Mouse (Mus musculus): Measurements from ENCODE around the gene Dhdh. TPM values are rescaled to one million over a fixed set of nuclear protein-coding genes. Genes with fewer than 3 reads are reported as not detected.

Gene Dhdh
- total RNA-seq, 2 experiments from 2014 or later: 20.2 to 31.1 TPM

Other genes starting within 250 kb of the Dhdh start
Only the 30 nearest of the 36 such genes appear.
- not detected in 2 replicates for gene Slc6a21, start 211.3 kb downstream of the Dhdh start, total RNA-seq (2014; fragmentation: Nextera tagmentation)
- not detected in 2 replicates for gene Slc6a21, start 211.3 kb downstream of the Dhdh start, total RNA-seq (2017)
- gene Trpm4, start 155.0 kb downstream of the Dhdh start, total RNA-seq (2014; fragmentation: Nextera tagmentation): 5.4 and 6.3 TPM in 2 replicates
- gene Trpm4, start 155.0 kb downstream of the Dhdh start, total RNA-seq (2017): 2.4 and 3.9 TPM in 2 replicates
- gene Hrc, start 153.5 kb downstream of the Dhdh start, total RNA-seq (2014; fragmentation: Nextera tagmentation): not detected in 2 replicates
- gene Hrc, start 153.5 kb downstream of the Dhdh start, total RNA-seq (2017): not detected in 2 replicates
- 1.2 TPM in 1 of 2 replicates, not detected in the other for gene Ppfia3, start 121.8 kb downstream of the Dhdh start, total RNA-seq (2014; fragmentation: Nextera tagmentation)
- gene Ppfia3, start 121.8 kb downstream of the Dhdh start, total RNA-seq (2017): not detected in 2 replicates
- gene Lin7b, start 118.2 kb downstream of the Dhdh start, total RNA-seq (2014; fragmentation: Nextera tagmentation): not detected in 2 replicates
- gene Lin7b, start 118.2 kb downstream of the Dhdh start, total RNA-seq (2017): 1.9 TPM in 1 of 2 replicates, not detected in the other
- 259 and 270 TPM in 2 replicates for gene Snrnp70, start 93.1 kb downstream of the Dhdh start, total RNA-seq (2014; fragmentation: Nextera tagmentation)
- gene Snrnp70, start 93.1 kb downstream of the Dhdh start, total RNA-seq (2017): 374 and 382 TPM in 2 replicates
- not detected in 2 replicates for gene Kcna7, start 83.2 kb downstream of the Dhdh start, total RNA-seq (2014; fragmentation: Nextera tagmentation)
- gene Kcna7, start 83.2 kb downstream of the Dhdh start, total RNA-seq (2017): not detected in 2 replicates
- gene Ntf5, start 75.1 kb downstream of the Dhdh start, total RNA-seq (2014; fragmentation: Nextera tagmentation): not detected in 2 replicates
- gene Ntf5, start 75.1 kb downstream of the Dhdh start, total RNA-seq (2017): not detected in 2 replicates
- not detected in 2 replicates for gene Lhb, start 68.0 kb downstream of the Dhdh start, total RNA-seq (2014; fragmentation: Nextera tagmentation)
- gene Lhb, start 68.0 kb downstream of the Dhdh start, total RNA-seq (2017): not detected in 2 replicates
- 27.1 and 32.4 TPM in 2 replicates for gene Gys1, start 54.0 kb downstream of the Dhdh start, total RNA-seq (2014; fragmentation: Nextera tagmentation)
- 20.3 and 21.3 TPM in 2 replicates for gene Gys1, start 54.0 kb downstream of the Dhdh start, total RNA-seq (2017)
- 90.0 and 147 TPM in 2 replicates for gene Ruvbl2, start 50.7 kb downstream of the Dhdh start, total RNA-seq (2014; fragmentation: Nextera tagmentation)
- 191 and 250 TPM in 2 replicates for gene Ruvbl2, start 50.7 kb downstream of the Dhdh start, total RNA-seq (2017)
- 1,113 and 1,886 TPM in 2 replicates for gene Ftl1, start 28.9 kb downstream of the Dhdh start, total RNA-seq (2014; fragmentation: Nextera tagmentation)
- gene Ftl1, start 28.9 kb downstream of the Dhdh start, total RNA-seq (2017): 1,040 and 1,064 TPM in 2 replicates
- gene Bax, start 21.9 kb downstream of the Dhdh start, total RNA-seq (2014; fragmentation: Nextera tagmentation): 39.3 and 51.9 TPM in 2 replicates
- gene Bax, start 21.9 kb downstream of the Dhdh start, total RNA-seq (2017): 28.7 and 34.2 TPM in 2 replicates
- not detected in 2 replicates for gene Tulp2, start 6.9 kb downstream of the Dhdh start, total RNA-seq (2014; fragmentation: Nextera tagmentation)
- not detected in 2 replicates for gene Tulp2, start 6.9 kb downstream of the Dhdh start, total RNA-seq (2017)
- gene Gm45808, start 2.0 kb downstream of the Dhdh start, total RNA-seq (2014; fragmentation: Nextera tagmentation): not detected in 2 replicates
- gene Gm45808, start 2.0 kb downstream of the Dhdh start, total RNA-seq (2017): not detected in 2 replicates
- gene Nucb1, start 21.6 kb upstream of the Dhdh start, total RNA-seq (2014; fragmentation: Nextera tagmentation): 184 and 207 TPM in 2 replicates
- gene Nucb1, start 21.6 kb upstream of the Dhdh start, total RNA-seq (2017): 316 and 398 TPM in 2 replicates
- gene Ppp1r15a, start 37.5 kb upstream of the Dhdh start, total RNA-seq (2014; fragmentation: Nextera tagmentation): 8.3 and 22.1 TPM in 2 replicates
- 51.1 and 54.9 TPM in 2 replicates for gene Ppp1r15a, start 37.5 kb upstream of the Dhdh start, total RNA-seq (2017)
- not detected in 2 replicates for gene Plekha4, start 37.5 kb upstream of the Dhdh start, total RNA-seq (2014; fragmentation: Nextera tagmentation)
- 0.26 TPM in 1 of 2 replicates, not detected in the other for gene Plekha4, start 37.5 kb upstream of the Dhdh start, total RNA-seq (2017)
- 4.4 TPM in 1 of 2 replicates, not detected in the other for gene Hsd17b14, start 66.1 kb upstream of the Dhdh start, total RNA-seq (2014; fragmentation: Nextera tagmentation)
- 0.26 and 0.41 TPM in 2 replicates for gene Hsd17b14, start 66.1 kb upstream of the Dhdh start, total RNA-seq (2017)
- gene Bcat2, start 81.3 kb upstream of the Dhdh start, total RNA-seq (2014; fragmentation: Nextera tagmentation): 69.1 and 81.6 TPM in 2 replicates
- 38.9 and 42.7 TPM in 2 replicates for gene Bcat2, start 81.3 kb upstream of the Dhdh start, total RNA-seq (2017)
- gene Fgf21, start 126.7 kb upstream of the Dhdh start, total RNA-seq (2014; fragmentation: Nextera tagmentation): not detected in 2 replicates
- gene Fgf21, start 126.7 kb upstream of the Dhdh start, total RNA-seq (2017): not detected in 2 replicates
- gene Fut1, start 128.5 kb upstream of the Dhdh start, total RNA-seq (2014; fragmentation: Nextera tagmentation): not detected in 2 replicates
- gene Fut1, start 128.5 kb upstream of the Dhdh start, total RNA-seq (2017): not detected in 2 replicates
- gene Izumo1, start 133.0 kb upstream of the Dhdh start, total RNA-seq (2014; fragmentation: Nextera tagmentation): not detected in 2 replicates
- gene Izumo1, start 133.0 kb upstream of the Dhdh start, total RNA-seq (2017): 0.34 TPM in 1 of 2 replicates, not detected in the other
- gene Rasip1, start 138.7 kb upstream of the Dhdh start, total RNA-seq (2014; fragmentation: Nextera tagmentation): 0.15 TPM in 1 of 2 replicates, not detected in the other
- 0.93 TPM in 1 of 2 replicates, not detected in the other for gene Rasip1, start 138.7 kb upstream of the Dhdh start, total RNA-seq (2017)
- gene Mamstr, start 151.2 kb upstream of the Dhdh start, total RNA-seq (2014; fragmentation: Nextera tagmentation): not detected in 2 replicates
- 0.36 TPM in 1 of 2 replicates, not detected in the other for gene Mamstr, start 151.2 kb upstream of the Dhdh start, total RNA-seq (2017)
- gene Fut2, start 177.6 kb upstream of the Dhdh start, total RNA-seq (2014; fragmentation: Nextera tagmentation): 0.24 TPM in 1 of 2 replicates, not detected in the other
- not detected in 2 replicates for gene Fut2, start 177.6 kb upstream of the Dhdh start, total RNA-seq (2017)
- gene Ntn5, start 195.2 kb upstream of the Dhdh start, total RNA-seq (2014; fragmentation: Nextera tagmentation): not detected in 2 replicates
- not detected in 2 replicates for gene Ntn5, start 195.2 kb upstream of the Dhdh start, total RNA-seq (2017)
- not detected in 2 replicates for gene Sec1, start 205.6 kb upstream of the Dhdh start, total RNA-seq (2014; fragmentation: Nextera tagmentation)
- not detected in 2 replicates for gene Sec1, start 205.6 kb upstream of the Dhdh start, total RNA-seq (2017)
- gene Car11, start 211.0 kb upstream of the Dhdh start, total RNA-seq (2014; fragmentation: Nextera tagmentation): not detected in 2 replicates
- gene Car11, start 211.0 kb upstream of the Dhdh start, total RNA-seq (2017): 0.09 TPM in 1 of 2 replicates, not detected in the other
- gene Dbp, start 216.3 kb upstream of the Dhdh start, total RNA-seq (2014; fragmentation: Nextera tagmentation): 1.7 and 3.1 TPM in 2 replicates
- gene Dbp, start 216.3 kb upstream of the Dhdh start, total RNA-seq (2017): 4.0 and 6.3 TPM in 2 replicates

All from granulocyte monocyte progenitor cell, adult 5-6 weeks (primary cell).